Mouse (Mus musculus): ENCODE measurements at regions not wholly inside any gene's neighbourhood (a gene's known extent, or its start where the extent isn't known, plus 50 kb on each side); places are given as distances from the start of the nearest gene placed in this dataset.

DNA sequence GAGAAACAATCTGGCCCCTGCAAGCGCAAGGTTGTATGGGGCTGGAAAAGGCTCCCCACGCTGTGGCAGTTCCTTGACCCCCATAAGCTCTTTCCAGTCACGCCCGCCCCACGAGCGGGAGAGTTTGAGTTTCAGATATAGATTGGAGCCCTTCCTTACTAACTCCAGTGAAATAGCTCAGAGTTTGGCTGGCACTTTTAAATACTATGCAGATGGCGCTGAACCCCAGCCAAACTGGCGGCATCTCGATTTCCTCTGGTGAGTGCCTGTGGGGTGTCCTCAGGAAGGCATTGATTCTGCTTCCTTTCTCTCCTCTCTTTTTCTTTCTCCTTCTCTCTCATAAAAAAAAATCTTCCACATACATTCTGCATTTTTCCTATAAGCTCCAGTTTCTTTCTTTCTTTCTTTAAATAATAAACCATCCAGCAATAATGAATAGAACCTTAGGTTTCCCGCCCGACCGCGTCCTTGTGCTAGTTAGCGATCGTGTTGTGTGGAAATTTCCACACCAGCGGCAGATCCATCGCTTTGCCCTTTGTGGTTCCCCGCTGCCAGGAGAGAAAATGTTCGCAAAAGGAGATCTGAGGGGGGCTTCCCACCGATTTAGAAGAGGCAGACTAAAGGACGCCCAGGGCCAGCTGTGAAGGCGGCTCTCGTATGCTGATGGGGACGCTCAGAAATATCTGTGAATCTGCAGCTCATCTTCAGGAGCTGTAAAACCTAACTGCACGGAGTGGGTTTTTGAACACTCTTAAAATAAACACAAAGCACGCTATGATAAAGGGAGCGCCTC lies 247.8 kb downstream of the Etnk1 start:
- in situ Hi-C loops (cut with MboI; ENCODE audit: low pct_ligation_motif_present, low pct_unique_long_range_greater_than_20kb, low sequenced_read_pairs) (no loop called here), dilution Hi-C loops (cut with MboI; ENCODE audit: extremely low pct_ligation_motif_present, extremely low pct_unique_long_range_greater_than_20kb, low sequenced_read_pairs) (no loop called here)
- Histone ChIP-seq H3K4me1 (ENCODE audit: control insufficient read depth in 1 of 2, insufficient read depth in 2 of 2) (peaks cover 0 to 13% of the 10 kb centered on the region in 2 experiments; a peak in 2 of 4 replicates), H3K9me3 (replicated peaks; ENCODE audit: low read length) (no peaks in the 10 kb centered on the region), H3K27ac (ENCODE audit: insufficient read depth, low read depth) (no peak overlapping the region), H3K9ac (ENCODE audit: insufficient read depth, low read depth) (no peak overlapping the region), H3K27me3 (replicated peaks) (no peaks in the 10 kb centered on the region), H3K4me3 (replicated peaks in 1 of 3; ENCODE audit: low read depth in 2 of 3, low read length in 2 of 3, poor library complexity in 1 of 3) (no peak overlapping the region), H3K79me2 (replicated peaks; ENCODE audit: control insufficient read depth, extremely low read depth, insufficient read depth, poor library complexity, severe bottlenecking) (no peaks in the 10 kb centered on the region), H3K36me3 (replicated peaks in 1 of 2; ENCODE audit: control insufficient read depth in 1 of 2, insufficient read depth in 1 of 2, low read length in 1 of 2) (no peaks in the 10 kb centered on the region), H3K4me2 (ENCODE audit: insufficient read depth, low read depth, poor library complexity, severe bottlenecking) (no peak overlapping the region)
- no peak for DNase-seq (ENCODE audit: extremely low read depth)
- TF ChIP-seq TBP (conservative IDR thresholded peaks at IDR 0.05; ENCODE audit: low read depth, low read length) (no peak), MYC (IDR thresholded peaks at IDR 0.05; ENCODE audit: low read depth, low read length) (no peak), JUN (IDR thresholded peaks at IDR 0.05; ENCODE audit: insufficient read depth, low read depth, low read length) (no peak), MEF2A (IDR thresholded peaks at IDR 0.05; ENCODE audit: borderline replicate concordance, low read depth, low read length) (no peak), ELF1 (IDR thresholded peaks at IDR 0.05; ENCODE audit: low read depth, low read length) (no peak), ZKSCAN1 (IDR thresholded peaks at IDR 0.05; ENCODE audit: borderline replicate concordance, low read depth, low read length) (no peak), KAT2A (IDR thresholded peaks at IDR 0.05; ENCODE audit: insufficient replicate concordance, low read length) (no peak), USF2 (conservative IDR thresholded peaks at IDR 0.05; ENCODE audit: low read depth, low read length) (no peak), GABPA (IDR thresholded peaks at IDR 0.05; ENCODE audit: insufficient replicate concordance, low read depth, low read length) (no peak), RCOR1 (conservative IDR thresholded peaks at IDR 0.05; ENCODE audit: low read depth, low read length) (no peak), SIN3A (IDR thresholded peaks at IDR 0.05; ENCODE audit: low read length) (no peak), PAX5 (IDR thresholded peaks at IDR 0.05; ENCODE audit: low read length) (no peak), NELFE (IDR thresholded peaks at IDR 0.05; ENCODE audit: low read depth, low read length) (no peak), TCF12 (IDR thresholded peaks at IDR 0.05; ENCODE audit: low read depth, low read length) (no peak), ETS1 (conservative IDR thresholded peaks at IDR 0.05; ENCODE audit: low read depth, low read length) (no peak), MAFK (IDR thresholded peaks at IDR 0.05; ENCODE audit: insufficient replicate concordance, low read length) (no peak), SMC3 (IDR thresholded peaks at IDR 0.05; ENCODE audit: low read depth, low read length) (no peak), ZC3H11A (IDR thresholded peaks at IDR 0.05; ENCODE audit: low read depth, low read length) (no peak), CHD2 (IDR thresholded peaks at IDR 0.05; ENCODE audit: low read length) (no peak)

DNA sequence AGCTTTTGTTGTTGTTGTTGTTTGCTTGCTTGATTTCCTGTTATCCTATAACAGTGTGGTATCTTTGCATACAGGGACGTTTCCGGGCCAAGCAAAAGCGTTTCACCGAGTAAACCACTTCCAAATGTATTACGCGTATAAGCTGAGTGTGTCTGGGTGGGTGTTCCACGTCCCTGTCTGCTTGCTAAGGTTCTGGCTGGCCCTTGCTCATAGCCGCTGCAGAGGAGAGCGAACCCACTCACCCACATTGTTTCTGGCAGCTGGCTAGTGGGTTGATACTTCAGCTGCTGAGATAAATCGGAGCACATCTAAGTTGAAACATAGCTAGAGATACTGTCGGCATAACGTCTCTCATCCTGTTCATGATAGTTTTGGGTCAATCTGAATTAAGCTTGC lies 248.4 kb downstream of the Etnk1 start:
- in situ Hi-C loops (cut with MboI; ENCODE audit: low pct_ligation_motif_present, low pct_unique_long_range_greater_than_20kb, low sequenced_read_pairs) (no loop called here), dilution Hi-C loops (cut with MboI; ENCODE audit: extremely low pct_ligation_motif_present, extremely low pct_unique_long_range_greater_than_20kb, low sequenced_read_pairs) (no loop called here)
- H3K9me3 ChIP-seq (replicated peaks; ENCODE audit: low read length): no peaks in the 10 kb centered on the region
- DNase-seq (ENCODE audit: extremely low read depth): no peak
- no peaks in the 10 kb centered on the region for H3K36me3 ChIP-seq (replicated peaks in 1 of 2; ENCODE audit: control insufficient read depth in 1 of 2, insufficient read depth in 1 of 2, low read length in 1 of 2)
- no peaks in the 10 kb centered on the region for H3K79me2 ChIP-seq (replicated peaks; ENCODE audit: control insufficient read depth, extremely low read depth, insufficient read depth, poor library complexity, severe bottlenecking)
- H3K4me3 ChIP-seq (replicated peaks in 1 of 3; ENCODE audit: low read depth in 2 of 3, low read length in 2 of 3, poor library complexity in 1 of 3): no peak overlapping the region
- H3K27ac ChIP-seq (ENCODE audit: insufficient read depth, low read depth): no peak overlapping the region
- H3K27me3 ChIP-seq (replicated peaks): no peaks in the 10 kb centered on the region
- peaks cover 0 to 18% of the 10 kb centered on the region in 2 experiments; a peak in 2 of 4 replicates for H3K4me1 ChIP-seq (ENCODE audit: control insufficient read depth in 1 of 2, insufficient read depth in 2 of 2)
- no peak overlapping the region for H3K9ac ChIP-seq (ENCODE audit: insufficient read depth, low read depth)
- no peak for TF ChIP-seq ZC3H11A (IDR thresholded peaks at IDR 0.05; ENCODE audit: low read depth, low read length)
- TF ChIP-seq E2F4 (IDR thresholded peaks at IDR 0.05; ENCODE audit: insufficient replicate concordance, low read depth, low read length): no peak
- no peak for TF ChIP-seq PAX5 (IDR thresholded peaks at IDR 0.05; ENCODE audit: low read length)
- TF ChIP-seq UBTF (IDR thresholded peaks at IDR 0.05; ENCODE audit: low read depth, low read length): no peak
- TF ChIP-seq GABPA (IDR thresholded peaks at IDR 0.05; ENCODE audit: insufficient replicate concordance, low read depth, low read length): no peak
- no peak for TF ChIP-seq IRF4 (IDR thresholded peaks at IDR 0.05; ENCODE audit: low read depth, low read length)
- no peak for TF ChIP-seq POLR2AphosphoS2 (IDR thresholded peaks at IDR 0.05; ENCODE audit: low read depth, low read length)
- TF ChIP-seq USF1 (IDR thresholded peaks at IDR 0.05; ENCODE audit: low read depth, low read length): no peak
- TF ChIP-seq MYC (IDR thresholded peaks at IDR 0.05; ENCODE audit: low read depth, low read length): no peak
- no peak for TF ChIP-seq POLR2A (IDR thresholded peaks at IDR 0.05; ENCODE audit: low read depth, low read length)
- no peak for TF ChIP-seq ZKSCAN1 (IDR thresholded peaks at IDR 0.05; ENCODE audit: borderline replicate concordance, low read depth, low read length)
- no peak for TF ChIP-seq MXI1 (IDR thresholded peaks at IDR 0.05; ENCODE audit: low read depth, low read length)
- TF ChIP-seq ETS1 (conservative IDR thresholded peaks at IDR 0.05; ENCODE audit: low read depth, low read length): no peak
- TF ChIP-seq ZMIZ1 (IDR thresholded peaks at IDR 0.05; ENCODE audit: low read depth, low read length): no peak
- TF ChIP-seq CHD2 (IDR thresholded peaks at IDR 0.05; ENCODE audit: low read length): no peak
- TF ChIP-seq RAD21 (IDR thresholded peaks at IDR 0.05; ENCODE audit: low read depth, low read length): no peak
- TF ChIP-seq MEF2A (IDR thresholded peaks at IDR 0.05; ENCODE audit: borderline replicate concordance, low read depth, low read length): no peak
- no peak for TF ChIP-seq MAX (IDR thresholded peaks at IDR 0.05; ENCODE audit: low read length)
- no peak overlapping the region for H3K4me2 ChIP-seq (ENCODE audit: insufficient read depth, low read depth, poor library complexity, severe bottlenecking)

Data from CH12.LX (cell line).